8 mouse cellular contexts compared by ENCODE assay signal in genomic region chr11:84512031-84512430, GRCm38 (mm10). TPM values are rescaled to one million over a fixed set of nuclear protein-coding genes. Genes with fewer than 3 reads are reported as not detected.
DNase-seq lines count a peak whose midpoint lies in the region; ATAC-seq and TF ChIP-seq lines count a peak whose summit lies in the region.

No protein-coding gene starts in this region.

- H3K27ac ChIP-seq in heart, embryonic 16.5 days (ENCODE audit: low read length): no peak overlapping the region
- H3K27ac ChIP-seq in heart, embryonic 12.5 days (ENCODE audit: poor library complexity, severe bottlenecking): no peak overlapping the region
- no peak overlapping the region for H3K27ac ChIP-seq in bone marrow macrophage, adult 2 months (ENCODE audit: insufficient read depth, low read depth, low read length)
- no peak overlapping the region for H3K27ac ChIP-seq in hindbrain, postnatal 0 days
- H3K27ac ChIP-seq in midbrain, embryonic 13.5 days: no peak overlapping the region

- peaks cover 6% of the 10 kb centered on the region for H3K4me1 ChIP-seq in heart, embryonic 16.5 days (ENCODE audit: control insufficient read depth, insufficient read depth, low read length)
- peaks cover 9% of the 10 kb centered on the region for H3K4me1 ChIP-seq in heart, embryonic 12.5 days (replicated peaks)
- peaks cover 9% of the 10 kb centered on the region; the same call in 1 of the 2 replicates for H3K4me1 ChIP-seq in bone marrow macrophage, adult 2 months (ENCODE audit: control insufficient read depth, insufficient read depth, low read length)
- H3K4me1 ChIP-seq in hindbrain, postnatal 0 days (ENCODE audit: insufficient read depth, low read length): peaks cover 11% of the 10 kb centered on the region
- H3K4me1 ChIP-seq in midbrain, embryonic 13.5 days (replicated peaks): peaks cover 41% of the 10 kb centered on the region

- no peak overlapping the region for H3K4me3 ChIP-seq in heart, embryonic 16.5 days (ENCODE audit: low read length)
- H3K4me3 ChIP-seq in heart, embryonic 12.5 days: no peak overlapping the region
- peak overlapping the region; percentile 29 for H3K4me3 ChIP-seq in bone marrow macrophage, adult 2 months (ENCODE audit: insufficient read depth, low read length)
- 0 out of 2 replicates have a peak overlapping the region, but pooled peaks have one; percentile 82 for H3K4me3 ChIP-seq in hindbrain, postnatal 0 days (ENCODE audit: low read length)
- peak overlapping the region; percentile 77 for H3K4me3 ChIP-seq in midbrain, embryonic 13.5 days (replicated peaks)

- 67% methylated on average over 1 of the region's 1 CpGs for WGBS in heart, embryonic 16.5 days
- WGBS in heart, embryonic 12.5 days: 82% methylated on average over 1 of the region's 1 CpGs
- 46% methylated on average over 1 of the region's 1 CpGs for WGBS in hindbrain, postnatal 0 days
- WGBS in midbrain, embryonic 13.5 days: 80% methylated on average over 1 of the region's 1 CpGs

- intact Hi-C loops in gastrocnemius, postnatal 36 days (cut with DNase I): no loop called here

- H3K9me3 ChIP-seq in heart, embryonic 16.5 days (replicated peaks; ENCODE audit: control insufficient read depth, low read length): no peaks in the 10 kb centered on the region
- no peaks in the 10 kb centered on the region for H3K9me3 ChIP-seq in heart, embryonic 12.5 days (replicated peaks)
- no peaks in the 10 kb centered on the region for H3K9me3 ChIP-seq in hindbrain, postnatal 0 days (ENCODE audit: low read length)
- H3K9me3 ChIP-seq in midbrain, embryonic 13.5 days: no peaks in the 10 kb centered on the region

- no peak for TF ChIP-seq POLR2A in bone marrow macrophage, adult 2 months (IDR thresholded peaks at IDR 0.05; ENCODE audit: borderline replicate concordance, low read depth, low read length)

- no peak for ATAC-seq in heart, embryonic 16.5 days (replicated peaks; ENCODE audit: extremely low read depth, insufficient read depth, low FRiP score)
- ATAC-seq in heart, embryonic 12.5 days (ENCODE audit: insufficient number of reproducible peaks, low FRiP score): no peak
- no peak for ATAC-seq in hindbrain, postnatal 0 days
- no peak for ATAC-seq in midbrain, embryonic 13.5 days
- no peak for ATAC-seq in megakaryocyte-erythroid progenitor cell, adult 5-6 weeks (replicated peaks; ENCODE audit: low FRiP score, low TSS enrichment, poor library complexity, severe bottlenecking)

- H3K4me2 ChIP-seq in heart, embryonic 16.5 days (ENCODE audit: low read depth, low read length): peak overlapping the region; percentile 80; the same call in 1 of the 2 replicates
- no peak overlapping the region for H3K4me2 ChIP-seq in heart, embryonic 12.5 days
- peak overlapping the region; percentile 90; the same call in 1 of the 2 replicates for H3K4me2 ChIP-seq in hindbrain, postnatal 0 days (ENCODE audit: low read depth, low read length)
- H3K4me2 ChIP-seq in midbrain, embryonic 13.5 days (replicated peaks): peak overlapping the region; percentile 92

- H3K9ac ChIP-seq in heart, embryonic 16.5 days (ENCODE audit: low read length): no peak overlapping the region
- H3K9ac ChIP-seq in heart, embryonic 12.5 days: no peak overlapping the region
- H3K9ac ChIP-seq in hindbrain, postnatal 0 days (replicated peaks; ENCODE audit: low read length): no peak overlapping the region
- H3K9ac ChIP-seq in midbrain, embryonic 13.5 days (replicated peaks): peak overlapping the region; percentile 85; the same call in 1 of the 2 replicates

- H3K36me3 ChIP-seq in heart, embryonic 16.5 days (ENCODE audit: control insufficient read depth, insufficient read depth): peaks cover 19% of the 10 kb centered on the region
- H3K36me3 ChIP-seq in heart, embryonic 12.5 days: peaks cover 27% of the 10 kb centered on the region
- peaks cover 5% of the 10 kb centered on the region; the same call in 1 of the 2 replicates for H3K36me3 ChIP-seq in hindbrain, postnatal 0 days (ENCODE audit: insufficient read depth, low read length)
- peaks cover 26% of the 10 kb centered on the region for H3K36me3 ChIP-seq in midbrain, embryonic 13.5 days

- no peak for TF ChIP-seq CTCF in bone marrow macrophage, adult 2 months (IDR thresholded peaks at IDR 0.05; ENCODE audit: low read depth, low read length)
- no peak for TF ChIP-seq CTCF in hindbrain, postnatal 0 days (IDR thresholded peaks at IDR 0.05; ENCODE audit: low read depth)

- DNase-seq in hindbrain, postnatal 0 days (ENCODE audit: low spot score): no peak
- DNase-seq in ovary, postnatal 10 days (ENCODE audit: low spot score): no peak
- DNase-seq in gastrocnemius, postnatal 36 days: no peak

- H3K27me3 ChIP-seq in heart, embryonic 16.5 days (ENCODE audit: control insufficient read depth, insufficient read depth, low read length): peaks cover 28% of the 10 kb centered on the region
- H3K27me3 ChIP-seq in heart, embryonic 12.5 days (replicated peaks): peaks cover 25% of the 10 kb centered on the region
- peaks cover 15% of the 10 kb centered on the region for H3K27me3 ChIP-seq in hindbrain, postnatal 0 days (ENCODE audit: insufficient read depth, low read length)
- peaks cover 25% of the 10 kb centered on the region for H3K27me3 ChIP-seq in midbrain, embryonic 13.5 days

RNA-seq across cellular contexts. Expression of gene Aatf, which starts 1.3 kb away (rescaled TPM):
- polyA plus RNA-seq in heart, embryonic 16.5 days (2015; fragmentation: Nextera tagmentation; extraction: Ambion mirVana): 27.2 and 30.4 TPM in 2 replicates
- 28.6 and 29.4 TPM in 2 replicates for polyA plus RNA-seq in heart, embryonic 12.5 days (2016; fragmentation: Nextera tagmentation; extraction: Ambion mirVana)
- polyA plus RNA-seq in bone marrow macrophage, adult 2 months (2012; ENCODE audit: insufficient read depth, insufficient read length, missing spikeins): 15.2 and 17.4 TPM in 2 replicates
- total RNA-seq in hindbrain, postnatal 0 days (2014; rRNA removed): 17.2 and 36.0 TPM in 2 replicates
- 42.7 and 44.4 TPM in 2 replicates for polyA plus RNA-seq in hindbrain, postnatal 0 days (2015; fragmentation: Nextera tagmentation; extraction: Ambion mirVana)
- 59.5 and 60.7 TPM in 2 replicates for polyA plus RNA-seq in midbrain, embryonic 13.5 days (2015; fragmentation: Nextera tagmentation; extraction: Ambion mirVana)
- total RNA-seq in gastrocnemius, postnatal 36 days (2021): 10 to 100 TPM; 10.8 to 14.9 TPM
- 60.7 and 101 TPM in 2 replicates for total RNA-seq in megakaryocyte-erythroid progenitor cell, adult 5-6 weeks (2014; fragmentation: Nextera tagmentation)
- total RNA-seq in megakaryocyte-erythroid progenitor cell, adult 5-6 weeks (2017): 177 and 220 TPM in 2 replicates

RNA-seq across cellular contexts. Expression of gene Lhx1, which starts 13.3 kb away (rescaled TPM):
- polyA plus RNA-seq in heart, embryonic 16.5 days (2015; fragmentation: Nextera tagmentation; extraction: Ambion mirVana): not detected in 2 replicates
- 0.05 TPM in 2 replicates for polyA plus RNA-seq in heart, embryonic 12.5 days (2016; fragmentation: Nextera tagmentation; extraction: Ambion mirVana)
- polyA plus RNA-seq in bone marrow macrophage, adult 2 months (2012; ENCODE audit: insufficient read depth, insufficient read length, missing spikeins): not detected in 2 replicates
- total RNA-seq in hindbrain, postnatal 0 days (2014; rRNA removed): 49.7 and 52.0 TPM in 2 replicates
- 28.9 and 32.0 TPM in 2 replicates for polyA plus RNA-seq in hindbrain, postnatal 0 days (2015; fragmentation: Nextera tagmentation; extraction: Ambion mirVana)
- polyA plus RNA-seq in midbrain, embryonic 13.5 days (2015; fragmentation: Nextera tagmentation; extraction: Ambion mirVana): 57.5 and 62.7 TPM in 2 replicates
- not detected for total RNA-seq in gastrocnemius, postnatal 36 days (2021)
- total RNA-seq in megakaryocyte-erythroid progenitor cell, adult 5-6 weeks (2014; fragmentation: Nextera tagmentation): not detected in 2 replicates
- not detected in 2 replicates for total RNA-seq in megakaryocyte-erythroid progenitor cell, adult 5-6 weeks (2017)

Comparison
In these comparisons a context has a peak if more than half of its experiments do, and no peak if none do; other contexts are left out.
1. H3K4me3 ChIP-seq: peak in bone marrow macrophage, adult 2 months (single experiment), hindbrain, postnatal 0 days (single experiment) and midbrain, embryonic 13.5 days (single experiment); none in heart, embryonic 16.5 days (single experiment) and heart, embryonic 12.5 days (single experiment).
2. RNA of gene Lhx1, which starts 13.3 kb away (polyA plus RNA-seq): 57.5 to 62.7 TPM in midbrain, embryonic 13.5 days and 28.9 to 32.0 TPM in hindbrain, postnatal 0 days; 0.05 TPM in heart, embryonic 12.5 days, not detected in heart, embryonic 16.5 days and not detected in bone marrow macrophage, adult 2 months; every median in the first group is over 10 times any median in the second.